Mouse (Mus musculus): ENCODE data around the gene Lingo3. TPM values are rescaled to one million over a fixed set of nuclear protein-coding genes. Genes with fewer than 3 reads are reported as not detected.
"Not testable (repeated sequence)": the region's sequence is repeated elsewhere in the genome, so short reads cannot be mapped to it uniquely, and the experiment has no call there.

The Lingo3 gene
- polyA plus RNA-seq, 1 experiment from 2014 or later = 0.66 TPM

- Histone ChIP-seq H3K4me1 (ENCODE audit: insufficient read depth, low read length) (0 out of 2 replicates have a peak, but pooled peaks cover 4% of the 10 kb centered on the region), H3K27me3 (ENCODE audit: insufficient read depth, low read length) (no peaks in the 10 kb centered on the region), H3K27ac (ENCODE audit: low read length) (no peak overlapping the region), H3K9me3 (ENCODE audit: low read length) (no peaks in the 10 kb centered on the region), H3K36me3 (ENCODE audit: insufficient read depth, low read length) (no peaks in the 10 kb centered on the region), H3K4me2 (replicated peaks; ENCODE audit: low read depth, low read length) (no peak overlapping the region), H3K4me3 (ENCODE audit: low read length) (no peak overlapping the region), H3K9ac (replicated peaks; ENCODE audit: low read length) (no peak overlapping the region)
- WGBS = 55% methylated on average over 2 of the region's 2 CpGs
- no peak for ATAC-seq (ENCODE audit: low FRiP score, low TSS enrichment)
Measured at GRCm38 (mm10) chr10:80817164-80817563, 26.7 kb downstream of the Lingo3 start.

- not testable (repeated sequence) for H3K4me2 ChIP-seq (replicated peaks; ENCODE audit: low read depth, low read length); H3K4me3 ChIP-seq (ENCODE audit: low read length); H3K9ac ChIP-seq (replicated peaks; ENCODE audit: low read length); H3K9me3 ChIP-seq (ENCODE audit: low read length); ATAC-seq (ENCODE audit: low FRiP score, low TSS enrichment); H3K27ac ChIP-seq (ENCODE audit: low read length); H3K36me3 ChIP-seq (ENCODE audit: insufficient read depth, low read length); H3K4me1 ChIP-seq (ENCODE audit: insufficient read depth, low read length); H3K27me3 ChIP-seq (ENCODE audit: insufficient read depth, low read length)
- WGBS = 79% methylated on average over 3 of the region's 3 CpGs
Measured at GRCm38 (mm10) chr10:80816303-80816702, 27.5 kb downstream of the Lingo3 start.

GRCm38 (mm10) chr10:80814800-80815199, 29.0 kb downstream of the Lingo3 start:
- Histone ChIP-seq H3K4me2 (replicated peaks; ENCODE audit: low read depth, low read length) (no peak overlapping the region), H3K9ac (replicated peaks; ENCODE audit: low read length) (no peak overlapping the region), H3K27me3 (ENCODE audit: insufficient read depth, low read length) (peaks cover 2% of the 10 kb centered on the region; the same call in 1 of the 2 replicates), H3K4me1 (ENCODE audit: insufficient read depth, low read length) (peaks cover 11% of the 10 kb centered on the region), H3K4me3 (ENCODE audit: low read length) (no peak overlapping the region), H3K27ac (ENCODE audit: low read length) (no peak overlapping the region), H3K9me3 (ENCODE audit: low read length) (no peaks in the 10 kb centered on the region), H3K36me3 (ENCODE audit: insufficient read depth, low read length) (no peaks in the 10 kb centered on the region)
- 59% methylated on average over 7 of the region's 7 CpGs for WGBS
- ATAC-seq (ENCODE audit: low FRiP score, low TSS enrichment) = no peak

DNA sequence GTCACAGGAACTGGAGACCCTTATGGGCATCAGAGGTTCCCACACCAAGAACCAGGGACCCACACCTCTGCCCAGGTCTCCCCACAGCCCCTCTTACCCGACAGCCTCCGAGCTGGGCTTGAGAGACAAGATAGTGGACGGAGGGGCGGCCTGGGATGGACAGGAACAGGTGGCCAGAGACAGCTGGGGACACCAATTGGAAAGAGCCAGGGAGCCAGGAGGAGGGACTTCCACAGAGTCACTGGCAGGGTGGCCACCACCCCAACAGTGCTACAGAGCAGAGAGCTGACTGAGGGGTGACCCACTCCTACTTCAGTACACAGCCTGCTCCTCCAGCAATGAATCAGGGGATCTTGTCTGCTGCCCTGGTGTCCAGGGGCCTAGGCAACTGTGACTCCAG, 30.5 kb downstream of the Lingo3 start, which contains the start of gene Jsrp1:
TSS of gene Jsrp1 (minus strand) at position 133 of the 400 bp plus-strand sequence.
- Histone ChIP-seq H3K36me3 (ENCODE audit: insufficient read depth, low read length) (no peaks in the 10 kb centered on the region), H3K4me2 (replicated peaks; ENCODE audit: low read depth, low read length) (no peak within 1 kb of the TSS), H3K9ac (replicated peaks; ENCODE audit: low read length) (peak within 1 kb of the TSS; percentile 15; the same call in 1 of the 2 replicates), H3K4me1 (ENCODE audit: insufficient read depth, low read length) (peaks cover 24% of the 10 kb centered on the region), H3K27me3 (ENCODE audit: insufficient read depth, low read length) (peaks cover 2% of the 10 kb centered on the region), H3K27ac (ENCODE audit: low read length) (no peak within 1 kb of the TSS), H3K9me3 (ENCODE audit: low read length) (no peaks in the 10 kb centered on the region), H3K4me3 (ENCODE audit: low read length) (no peak within 1 kb of the TSS)
- 79% methylated on average over 4 of the region's 4 CpGs for WGBS
- no peak for ATAC-seq (ENCODE audit: low FRiP score, low TSS enrichment)

DNA sequence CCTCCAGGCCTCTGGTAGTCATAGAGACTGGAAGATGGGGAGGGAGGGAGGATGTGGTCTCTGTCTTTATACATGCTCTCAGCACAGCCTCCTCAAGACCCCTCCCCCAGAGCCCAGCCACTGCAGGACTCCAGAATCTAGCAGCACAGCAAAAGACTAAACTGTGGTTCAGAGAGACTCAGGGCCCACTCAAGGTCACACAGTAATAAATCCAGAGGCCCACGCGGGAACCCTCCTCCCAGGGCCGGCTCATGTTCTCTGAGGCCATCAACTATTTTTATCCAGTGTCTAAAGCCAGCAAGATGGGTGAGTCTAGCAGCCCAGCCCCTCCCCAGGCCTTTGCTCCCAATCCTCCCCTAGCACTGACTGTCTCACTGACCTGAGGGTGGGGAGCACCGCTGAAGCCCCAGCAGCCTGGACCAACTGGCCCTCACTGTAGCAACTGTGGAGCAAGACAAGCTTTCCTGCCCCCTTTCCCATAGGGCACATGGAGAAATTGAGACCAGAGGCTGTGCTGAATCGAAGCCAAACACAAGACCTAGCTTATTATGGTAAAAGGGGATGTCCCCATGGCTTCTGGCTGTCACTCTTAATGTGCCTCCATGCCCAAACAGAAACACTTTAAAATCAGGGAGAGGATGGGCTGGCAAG, 31.3 kb downstream of the Lingo3 start:
- ATAC-seq (ENCODE audit: low FRiP score, low TSS enrichment) = no peak
- no peaks in the 10 kb centered on the region for H3K9me3 ChIP-seq (ENCODE audit: low read length)
- no peak overlapping the region for H3K4me2 ChIP-seq (replicated peaks; ENCODE audit: low read depth, low read length)
- H3K4me1 ChIP-seq (ENCODE audit: insufficient read depth, low read length) = peaks cover 32% of the 10 kb centered on the region
- H3K9ac ChIP-seq (replicated peaks; ENCODE audit: low read length) = peak overlapping the region; percentile 15; the same call in 1 of the 2 replicates
- no peak overlapping the region for H3K27ac ChIP-seq (ENCODE audit: low read length)
- H3K36me3 ChIP-seq (ENCODE audit: insufficient read depth, low read length) = no peaks in the 10 kb centered on the region
- H3K4me3 ChIP-seq (ENCODE audit: low read length) = no peak overlapping the region
- peaks cover 6% of the 10 kb centered on the region for H3K27me3 ChIP-seq (ENCODE audit: insufficient read depth, low read length)
- 33% methylated on average over 5 of the region's 5 CpGs for WGBS

DNA sequence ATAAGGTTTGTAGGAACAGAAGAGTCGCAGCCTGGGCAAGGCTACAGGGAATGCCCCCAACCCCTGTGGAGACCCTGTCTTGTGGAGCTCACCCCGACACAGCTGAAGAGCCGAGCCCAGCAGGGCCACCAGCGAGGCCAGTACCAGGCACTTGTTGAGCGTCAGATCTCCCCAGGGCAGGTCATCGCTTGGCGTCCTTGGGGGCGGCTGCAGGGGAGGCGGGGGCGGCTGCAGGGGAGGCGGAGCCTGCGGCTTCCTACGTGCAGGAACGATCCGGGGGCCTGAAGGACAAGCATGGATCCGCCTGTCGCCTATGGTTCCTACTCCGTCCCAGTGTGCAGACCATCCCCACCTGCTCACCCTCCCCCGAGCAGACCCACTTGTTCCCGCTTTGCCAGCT, 33.8 kb downstream of the Lingo3 start:
- WGBS = 5% methylated on average over 20 of the region's 20 CpGs
- Histone ChIP-seq H3K9ac (replicated peaks; ENCODE audit: low read length) (peak overlapping the region; percentile 49; the same call in 1 of the 2 replicates), H3K4me3 (ENCODE audit: low read length) (peak overlapping the region; percentile 16; the same call in 1 of the 2 replicates), H3K27me3 (ENCODE audit: insufficient read depth, low read length) (peaks cover 6% of the 10 kb centered on the region), H3K27ac (ENCODE audit: low read length) (no peak overlapping the region), H3K36me3 (ENCODE audit: insufficient read depth, low read length) (peaks cover 1% of the 10 kb centered on the region), H3K4me2 (replicated peaks; ENCODE audit: low read depth, low read length) (peak overlapping the region; percentile 44), H3K4me1 (ENCODE audit: insufficient read depth, low read length) (peaks cover 52% of the 10 kb centered on the region), H3K9me3 (ENCODE audit: low read length) (no peaks in the 10 kb centered on the region)
- no peak for ATAC-seq (ENCODE audit: low FRiP score, low TSS enrichment)

DNA sequence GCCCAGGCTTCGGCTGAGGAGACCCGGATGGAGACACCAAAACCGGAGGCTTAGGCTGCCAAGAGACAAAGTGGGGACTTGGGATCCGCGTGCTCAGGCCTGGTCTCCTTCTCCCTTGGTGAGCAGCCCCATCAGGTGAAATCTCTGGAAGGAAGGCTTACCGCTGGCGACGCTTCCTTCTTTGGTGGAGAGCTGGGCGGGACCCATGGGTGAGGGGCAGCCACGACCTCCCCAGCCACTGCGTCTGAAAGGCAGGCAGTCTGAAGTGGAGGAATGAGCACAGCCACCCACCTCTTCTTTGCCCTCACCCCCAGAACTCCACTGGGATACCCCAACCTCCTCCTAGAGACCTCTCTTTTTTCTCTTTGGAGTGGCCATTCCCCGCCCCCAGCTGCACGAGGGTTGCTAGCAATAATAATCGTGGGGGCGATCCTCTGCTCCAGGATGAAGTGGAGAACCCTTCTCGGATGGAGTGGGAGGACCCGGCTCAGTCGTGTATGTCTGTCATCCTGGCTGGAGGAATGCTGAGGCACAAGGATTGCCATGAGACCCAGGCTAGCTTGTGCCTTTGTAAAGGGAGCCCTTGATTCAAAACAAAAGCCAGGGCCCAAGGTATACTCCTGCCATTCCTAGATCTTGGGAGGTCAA, 34.7 kb downstream of the Lingo3 start:
- ATAC-seq (ENCODE audit: low FRiP score, low TSS enrichment) = no peak
- peak overlapping the region; percentile 50 for H3K27ac ChIP-seq (ENCODE audit: low read length)
- WGBS = 5% methylated on average over 18 of the region's 18 CpGs

DNA sequence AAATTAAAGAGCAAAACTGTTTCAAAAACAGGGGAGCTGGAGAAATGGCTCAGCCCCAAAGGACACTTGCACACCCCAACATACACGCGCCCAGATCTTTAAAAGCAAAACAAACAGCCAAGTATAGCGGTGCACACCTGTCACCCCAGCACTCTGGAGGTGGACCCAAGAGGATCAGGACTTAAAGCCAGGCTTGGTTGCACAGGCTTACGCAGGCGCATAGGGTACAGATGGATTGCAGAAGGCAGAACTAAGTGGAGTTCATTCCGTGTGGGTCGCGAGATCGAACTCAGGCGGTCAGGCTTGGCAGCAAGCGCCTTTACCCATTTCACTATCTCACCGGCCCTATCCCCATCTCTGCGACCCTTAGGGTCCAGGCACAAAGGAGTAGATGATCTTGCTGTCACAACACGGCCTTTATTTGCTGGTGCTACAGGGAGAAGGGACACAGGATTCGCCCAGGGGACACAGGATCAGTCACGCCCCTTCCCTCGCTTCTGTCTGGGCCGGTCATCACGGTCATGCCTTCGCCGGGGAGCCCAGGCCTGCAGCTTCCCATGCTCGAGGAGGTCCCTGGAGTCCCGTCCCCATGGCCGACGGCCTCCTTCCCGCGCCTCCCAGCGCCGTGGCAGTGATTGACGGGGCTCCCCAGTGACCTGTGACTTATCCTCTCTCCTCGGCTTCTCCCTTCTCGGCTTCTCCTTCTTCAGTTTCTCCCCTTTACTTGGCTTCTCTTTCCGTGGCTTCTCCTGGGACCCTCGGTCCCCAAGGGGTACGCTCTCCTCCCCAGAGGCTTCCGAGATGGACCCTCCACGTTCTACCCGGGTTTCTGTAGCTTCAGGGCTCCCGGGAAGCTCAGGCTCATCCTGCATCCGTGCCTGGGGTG, 35.5 kb downstream of the Lingo3 start:
- peak overlapping the region; percentile 49 for H3K4me3 ChIP-seq (ENCODE audit: low read length)
- no peaks in the 10 kb centered on the region for H3K9me3 ChIP-seq (ENCODE audit: low read length)
- peaks cover 52% of the 10 kb centered on the region for H3K4me1 ChIP-seq (ENCODE audit: insufficient read depth, low read length)
- 17% methylated on average over 40 of the region's 40 CpGs for WGBS
- peak overlapping the region; percentile 95 for H3K4me2 ChIP-seq (replicated peaks; ENCODE audit: low read depth, low read length)
- ATAC-seq (ENCODE audit: low FRiP score, low TSS enrichment) = peak; percentile 4; the same call in 1 of the 2 replicates
- peaks cover 6% of the 10 kb centered on the region for H3K27me3 ChIP-seq (ENCODE audit: insufficient read depth, low read length)
- peak overlapping the region; percentile 66 for H3K27ac ChIP-seq (ENCODE audit: low read length)
- peaks cover 19% of the 10 kb centered on the region for H3K36me3 ChIP-seq (ENCODE audit: insufficient read depth, low read length)
- H3K9ac ChIP-seq (replicated peaks; ENCODE audit: low read length) = peak overlapping the region; percentile 70

More for the DNA sequence above, 34.7 kb downstream of the Lingo3 start:
- Histone ChIP-seq H3K4me1 (ENCODE audit: insufficient read depth, low read length) (peaks cover 52% of the 10 kb centered on the region), H3K27me3 (ENCODE audit: insufficient read depth, low read length) (peaks cover 6% of the 10 kb centered on the region), H3K4me2 (replicated peaks; ENCODE audit: low read depth, low read length) (peak overlapping the region; percentile 95), H3K9ac (replicated peaks; ENCODE audit: low read length) (peak overlapping the region; percentile 70), H3K9me3 (ENCODE audit: low read length) (no peaks in the 10 kb centered on the region), H3K36me3 (ENCODE audit: insufficient read depth, low read length) (peaks cover 11% of the 10 kb centered on the region), H3K4me3 (ENCODE audit: low read length) (peak overlapping the region; percentile 49)

DNA sequence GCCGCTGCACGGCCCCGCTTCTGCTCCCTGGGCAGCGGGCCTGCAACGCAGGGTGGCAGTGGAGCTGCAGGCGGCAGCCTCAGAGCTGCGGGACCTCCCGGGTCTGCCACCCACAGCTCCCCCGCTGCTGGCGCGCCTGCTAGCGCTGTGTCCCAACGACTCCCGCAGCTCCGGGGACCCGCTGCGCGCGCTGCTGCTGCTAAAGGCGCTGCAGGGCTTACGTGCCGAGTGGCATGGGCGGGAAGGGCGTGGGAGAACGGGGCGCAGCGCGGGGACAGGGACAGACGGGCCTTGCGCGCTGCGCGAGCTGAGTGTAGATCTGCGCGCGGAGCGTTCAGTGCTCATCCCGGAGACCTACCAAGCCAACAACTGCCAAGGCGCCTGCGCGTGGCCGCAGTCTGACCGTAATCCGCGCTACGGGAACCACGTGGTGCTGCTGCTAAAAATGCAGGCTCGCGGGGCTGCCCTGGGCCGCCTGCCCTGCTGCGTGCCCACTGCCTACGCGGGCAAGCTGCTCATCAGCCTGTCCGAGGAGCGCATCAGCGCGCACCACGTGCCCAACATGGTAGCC, 36.7 kb downstream of the Lingo3 start:
- H3K27me3 ChIP-seq (ENCODE audit: insufficient read depth, low read length) = peaks cover 6% of the 10 kb centered on the region
- ATAC-seq (ENCODE audit: low FRiP score, low TSS enrichment) = peak; percentile 55
- peak overlapping the region; percentile 95 for H3K4me2 ChIP-seq (replicated peaks; ENCODE audit: low read depth, low read length)
- H3K4me3 ChIP-seq (ENCODE audit: low read length) = peak overlapping the region; percentile 49
- H3K36me3 ChIP-seq (ENCODE audit: insufficient read depth, low read length) = peaks cover 31% of the 10 kb centered on the region
- peaks cover 48% of the 10 kb centered on the region for H3K4me1 ChIP-seq (ENCODE audit: insufficient read depth, low read length)
- H3K9me3 ChIP-seq (ENCODE audit: low read length) = no peaks in the 10 kb centered on the region
- peak overlapping the region; percentile 70 for H3K9ac ChIP-seq (replicated peaks; ENCODE audit: low read length)
- WGBS = under 1% methylated on average over 58 of the region's 58 CpGs
- peak overlapping the region; percentile 66 for H3K27ac ChIP-seq (ENCODE audit: low read length)
